Mouse (Mus musculus) lung, postnatal 0 days (tissue): Measurements from ENCODE around the gene Moap1.

Experiments used
- CTCF ChIP-seq: IDR thresholded peaks from 2 replicates; pipeline ENCODE4 v1.5.1; 2016; ENCODE audit warnings: antibody characterized with exemption, mild to moderate bottlenecking
- EP300 ChIP-seq: IDR thresholded peaks from 2 replicates; pipeline ENCODE4 v1.6.1; 2016; ENCODE audit warnings: antibody characterized with exemption, mild to moderate bottlenecking, control low read depth

DNA sequence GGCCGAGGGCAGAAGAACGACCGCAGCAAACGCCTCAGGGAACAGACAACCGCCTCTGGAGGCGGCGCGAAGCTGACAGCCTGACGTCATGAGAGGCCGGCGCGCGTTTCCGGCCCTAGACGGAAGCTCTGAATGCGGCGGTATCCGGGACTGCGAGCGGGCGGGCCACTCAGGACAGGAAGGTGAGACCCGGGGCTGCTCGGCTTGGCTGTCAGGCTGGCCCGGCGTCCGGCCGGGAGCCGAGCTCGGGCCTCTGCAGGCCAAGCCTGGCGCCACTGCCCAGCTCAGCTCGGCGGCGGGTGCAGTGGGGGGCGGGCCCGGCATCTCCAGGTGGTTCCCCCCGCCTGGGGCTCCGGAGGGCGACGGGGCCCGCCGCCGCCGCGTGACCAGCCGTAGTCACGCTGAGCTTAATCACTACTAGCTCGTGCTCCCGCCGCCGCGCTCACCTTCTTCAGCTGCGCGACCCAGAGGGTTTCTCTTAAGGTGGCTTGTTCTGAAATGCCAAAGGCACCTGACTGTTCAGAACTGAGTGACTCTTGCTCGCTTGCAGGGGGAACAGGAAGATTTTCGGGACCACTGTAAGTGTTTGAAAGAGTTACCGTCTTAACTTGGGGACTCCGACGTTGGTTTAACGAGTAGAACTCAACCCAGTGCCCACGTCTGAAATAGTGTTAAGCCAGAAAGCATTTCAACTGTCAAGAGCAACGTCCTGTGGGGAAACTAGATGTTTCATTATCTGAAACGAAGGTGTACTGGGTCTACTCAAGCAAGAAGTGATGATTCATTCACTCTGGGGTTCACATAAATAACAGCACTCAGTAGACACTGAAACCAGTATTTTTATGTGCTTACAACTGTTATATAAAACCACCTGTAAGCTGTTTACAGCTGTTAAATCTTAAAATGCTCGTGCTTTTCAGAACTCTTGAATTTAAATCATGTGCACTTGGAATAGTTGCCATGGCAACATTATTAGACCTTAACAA is at the start of gene Moap1, which contains the start of gene Tmem251:
- no peak for TF ChIP-seq EP300
- no peak for TF ChIP-seq CTCF
